Mouse (Mus musculus) T-helper 1 cell (primary cell): ENCODE measurements around the gene Rasgrp2.

Experiments used
- in situ Hi-C: fragments of 300-600 bp; cut with MboI, MseI; formaldehyde crosslinking; loops from one replicate; pipeline ENCODE4 v1.15.1; 2025; ENCODE audit warnings: high pct_unique_total_duplicates

Rasgrp2 gene

DNA sequence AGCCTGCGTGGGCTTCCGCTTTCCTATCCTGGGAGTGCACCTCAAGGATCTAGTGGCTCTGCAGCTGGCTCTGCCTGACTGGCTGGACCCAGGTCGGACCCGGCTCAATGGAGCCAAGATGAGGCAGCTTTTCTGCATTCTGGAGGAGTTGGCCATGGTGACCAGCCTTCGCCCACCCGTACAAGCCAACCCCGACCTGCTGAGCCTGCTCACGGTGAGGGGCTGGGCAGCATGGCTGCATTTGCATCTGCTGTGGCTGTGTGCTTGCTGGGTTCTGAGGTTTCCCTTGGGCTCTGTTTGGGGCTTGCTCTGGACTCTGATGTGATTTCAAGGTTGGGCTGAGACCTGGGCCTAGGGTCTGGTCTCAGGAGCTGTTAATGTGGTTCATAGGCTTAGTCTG lies 8.0 kb downstream of the Rasgrp2 start:
- in situ Hi-C loops = loop anchor here (25.0 kb wide), 1 partner anchor 430 kb away; the partner anchor contains the start of gene Rps6ka4

DNA sequence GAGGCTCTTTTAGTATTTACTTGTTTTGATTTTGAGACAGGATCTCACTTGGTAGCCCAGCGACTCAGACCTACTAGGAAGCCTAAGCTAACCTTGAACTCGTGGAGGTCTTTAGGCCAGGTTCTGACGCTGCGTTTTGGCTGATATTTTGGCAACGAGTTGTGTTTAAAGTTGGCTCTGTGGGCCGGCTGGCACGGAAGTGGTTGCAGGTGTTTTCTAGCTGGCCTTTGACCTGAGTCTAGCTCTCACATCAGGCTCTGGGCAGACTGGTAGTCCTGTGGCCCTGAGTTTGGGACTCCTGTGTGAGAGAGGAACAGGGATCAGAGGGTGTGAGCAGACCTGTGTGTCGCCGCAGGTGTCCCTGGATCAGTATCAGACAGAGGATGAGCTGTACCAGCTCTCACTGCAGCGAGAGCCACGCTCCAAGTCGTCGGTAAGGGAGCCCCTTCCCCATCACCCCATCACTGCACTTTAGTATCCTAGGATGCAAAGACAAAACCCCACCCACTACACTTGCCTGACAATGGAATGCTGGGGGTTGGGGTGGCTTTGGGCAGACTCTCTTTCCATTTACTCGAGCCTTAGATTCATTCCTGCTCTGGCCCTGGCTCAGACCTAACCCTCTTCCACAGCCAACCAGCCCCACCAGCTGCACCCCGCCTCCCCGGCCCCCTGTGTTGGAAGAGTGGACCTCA lies 8.8 kb downstream of the Rasgrp2 start:
- in situ Hi-C loops = loop anchor here (25.0 kb wide), 1 partner anchor 429 kb away; the partner anchor contains the start of gene Rps6ka4

- in situ Hi-C loops = loop anchor here (25.0 kb wide), 1 partner anchor 429 kb away; the partner anchor contains the start of gene Rps6ka4
Observed at GRCm38 (mm10) chr19:6408749-6409148, 9.6 kb downstream of the Rasgrp2 start.

DNA sequence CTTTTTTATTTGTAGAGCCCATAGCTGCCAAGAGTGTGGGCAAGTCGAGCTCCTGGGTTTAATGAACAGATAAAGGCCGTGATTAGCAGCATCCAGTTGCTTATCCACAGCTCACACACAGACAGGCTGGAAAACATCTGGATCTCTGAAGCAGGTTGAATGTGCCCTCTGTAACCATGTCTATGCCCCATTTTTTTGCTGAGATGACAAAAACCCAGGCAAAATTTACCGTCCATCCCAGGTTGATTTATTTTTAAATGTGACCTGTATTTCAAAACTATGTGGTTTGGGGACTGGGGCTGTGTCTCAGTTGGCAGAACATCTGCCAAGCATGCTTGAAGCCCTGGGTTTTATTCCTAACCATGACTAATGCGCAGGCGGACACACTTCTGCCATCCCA lies 10.0 kb downstream of the Rasgrp2 start:
- in situ Hi-C loops = loop anchor here (25.0 kb wide), 1 partner anchor 428 kb away; the partner anchor contains the start of gene Rps6ka4

GRCm38 (mm10) chr19:6409936-6410335 lies 10.8 kb downstream of the Rasgrp2 start:
- in situ Hi-C loops = loop anchor here (25.0 kb wide), 1 partner anchor 427 kb away; the partner anchor contains the start of gene Rps6ka4

DNA sequence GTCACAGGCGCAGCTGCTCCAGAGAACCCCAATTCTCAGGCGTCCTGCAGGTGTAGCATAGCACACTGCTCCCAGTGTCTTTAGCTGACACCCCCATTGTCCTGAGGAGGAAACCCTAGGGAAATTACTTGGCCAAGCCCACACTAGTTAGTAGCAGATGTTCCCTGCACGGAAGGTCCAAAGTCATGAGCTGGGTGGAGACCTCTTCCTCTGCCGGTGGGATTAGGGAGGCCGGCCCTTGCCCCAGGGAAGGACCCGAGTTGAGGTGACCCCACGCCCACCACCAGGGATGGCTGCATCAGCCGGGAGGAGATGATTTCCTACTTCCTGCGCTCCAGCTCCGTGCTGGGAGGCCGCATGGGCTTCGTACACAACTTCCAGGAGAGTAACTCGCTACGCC lies 13.7 kb downstream of the Rasgrp2 start:
- in situ Hi-C loops = loop anchor here (25.0 kb wide), 1 partner anchor 425 kb away; the partner anchor contains the start of gene Rps6ka4

GRCm38 (mm10) chr19:6415454-6415853 lies 16.3 kb downstream of the Rasgrp2 start:
- in situ Hi-C loops = loop anchor here (25.0 kb wide), 1 partner anchor 422 kb away; the partner anchor contains the start of gene Rps6ka4

DNA sequence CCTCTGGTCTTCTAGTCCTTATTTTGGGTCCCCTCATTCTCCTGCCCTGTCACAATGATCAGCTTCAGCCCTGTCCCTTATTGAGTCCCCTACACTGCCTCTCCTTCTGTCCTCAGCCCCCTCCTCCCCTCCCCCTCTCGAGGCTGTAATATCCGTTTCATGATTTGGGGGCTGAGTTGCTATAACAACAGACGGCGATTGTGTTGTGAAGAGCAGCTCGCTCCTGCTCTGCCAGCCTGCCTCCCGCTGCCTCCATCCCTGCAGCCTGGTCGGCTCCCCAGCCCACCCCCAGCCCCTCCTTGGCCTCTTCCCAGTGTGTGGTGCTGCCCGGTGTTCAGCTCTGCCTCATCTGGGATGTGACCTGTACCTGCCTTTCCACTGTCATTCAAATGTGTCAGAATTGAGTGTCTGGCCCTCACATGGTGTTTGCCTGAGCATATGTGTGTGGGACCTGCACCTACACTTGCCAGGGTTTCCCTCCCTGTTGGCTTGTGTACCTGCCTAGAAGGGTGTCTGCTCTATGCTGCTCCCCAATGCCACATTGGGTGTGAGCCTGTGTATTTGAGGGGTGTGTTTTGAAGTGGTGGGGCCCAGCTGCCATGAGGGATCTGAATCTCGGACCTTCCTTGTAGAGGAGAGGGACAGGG lies 17.1 kb downstream of the Rasgrp2 start:
- in situ Hi-C loops = loop anchor here (25.0 kb wide), 1 partner anchor 421 kb away; the partner anchor contains the start of gene Rps6ka4

DNA sequence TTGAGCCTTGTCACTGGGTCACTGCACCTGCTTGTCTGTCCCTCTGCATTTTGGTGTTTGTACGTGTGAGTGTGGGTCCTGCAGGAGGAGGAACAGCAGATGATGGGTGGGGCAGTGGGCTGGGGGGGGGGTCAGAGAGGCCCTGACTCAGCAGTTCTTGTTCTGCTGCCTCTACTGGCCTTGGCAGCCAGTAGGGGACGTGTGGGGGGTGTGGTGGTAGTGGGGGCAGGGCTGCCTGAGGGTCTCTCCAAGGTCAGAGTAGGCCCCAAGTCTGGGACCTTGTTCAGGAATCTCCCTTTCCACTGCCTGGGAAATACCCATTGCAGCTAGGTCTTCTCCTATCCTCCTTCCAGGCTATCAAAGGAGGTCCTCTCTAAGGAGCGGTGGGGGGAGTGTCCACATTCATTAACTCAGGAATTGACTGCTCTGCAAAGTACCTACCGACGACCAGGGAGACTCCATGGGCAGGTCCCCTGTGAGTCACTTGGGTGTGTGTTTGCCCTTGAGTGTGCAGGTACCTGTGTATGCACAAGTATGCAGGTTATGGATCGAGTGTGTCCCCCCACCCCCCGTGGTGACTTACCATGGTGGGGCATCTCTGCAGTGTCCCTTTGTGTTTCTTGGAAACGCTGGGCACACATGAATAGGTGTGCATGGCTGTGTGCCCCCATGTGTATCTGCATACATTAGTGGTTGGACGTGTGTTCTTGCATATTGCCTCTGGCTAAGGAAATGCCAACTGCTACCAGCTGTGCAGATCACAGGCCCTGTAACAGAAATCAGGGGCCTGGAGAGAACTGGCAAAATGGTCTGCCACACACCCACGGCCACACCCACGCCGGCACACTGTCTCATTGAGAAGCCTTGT lies 18.0 kb downstream of the Rasgrp2 start:
- in situ Hi-C loops = loop anchor here (25.0 kb wide), 1 partner anchor 420 kb away; the partner anchor contains the start of gene Rps6ka4

- in situ Hi-C loops = loop anchor here (25.0 kb wide), 1 partner anchor 419 kb away; the partner anchor contains the start of gene Rps6ka4
Observed at GRCm38 (mm10) chr19:6418233-6418879, 19.2 kb downstream of the Rasgrp2 start, which contains the start of gene Nrxn2. TSS of gene Nrxn2 (plus strand) at chr19:6418731.

DNA sequence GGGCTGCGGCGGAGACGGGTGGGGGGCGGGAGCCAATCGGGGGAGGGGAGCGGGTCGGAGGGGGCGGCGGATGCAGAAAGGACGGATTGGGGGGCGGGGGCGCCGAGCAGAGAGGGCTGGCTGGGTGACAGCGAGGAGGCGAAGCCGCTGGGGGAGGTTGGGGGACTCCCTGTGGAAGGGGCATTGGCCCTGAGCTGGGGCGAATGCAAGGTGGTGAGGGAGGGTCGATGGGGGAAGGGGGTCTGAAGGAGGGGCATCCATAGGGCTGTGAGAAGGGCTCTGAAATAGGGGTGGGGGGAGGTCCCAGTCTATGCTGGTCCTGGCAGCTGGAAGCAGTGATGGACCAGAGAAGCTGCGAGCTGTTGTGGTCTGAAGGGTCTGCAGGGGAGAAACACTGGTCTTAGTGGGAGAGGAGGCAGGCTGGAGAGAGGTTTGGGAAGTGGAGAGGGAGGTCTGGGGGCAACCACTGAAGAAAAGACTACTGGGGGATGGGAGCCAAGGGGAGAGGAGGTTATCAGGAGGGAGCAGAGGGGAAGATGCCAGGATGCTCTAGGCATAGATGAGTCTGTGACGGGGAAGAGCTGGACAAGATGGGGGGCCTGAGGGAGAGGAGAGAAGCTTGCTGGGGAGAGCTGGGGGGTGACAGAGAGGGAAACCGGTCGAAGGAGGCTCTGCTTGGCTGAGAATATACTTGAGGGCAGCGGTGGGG lies 20.0 kb downstream of the Rasgrp2 start:
- in situ Hi-C loops = loop anchor here (25.0 kb wide), 1 partner anchor 418 kb away; the partner anchor contains the start of gene Rps6ka4

- in situ Hi-C loops = loop anchor here (25.0 kb wide), 1 partner anchor 417 kb away; the partner anchor contains the start of gene Rps6ka4
Observed at GRCm38 (mm10) chr19:6419805-6420310, 20.7 kb downstream of the Rasgrp2 start.

GRCm38 (mm10) chr19:6420481-6421210 lies 21.5 kb downstream of the Rasgrp2 start:
- in situ Hi-C loops = loop anchor here (25.0 kb wide), 1 partner anchor 417 kb away; the partner anchor contains the start of gene Rps6ka4

DNA sequence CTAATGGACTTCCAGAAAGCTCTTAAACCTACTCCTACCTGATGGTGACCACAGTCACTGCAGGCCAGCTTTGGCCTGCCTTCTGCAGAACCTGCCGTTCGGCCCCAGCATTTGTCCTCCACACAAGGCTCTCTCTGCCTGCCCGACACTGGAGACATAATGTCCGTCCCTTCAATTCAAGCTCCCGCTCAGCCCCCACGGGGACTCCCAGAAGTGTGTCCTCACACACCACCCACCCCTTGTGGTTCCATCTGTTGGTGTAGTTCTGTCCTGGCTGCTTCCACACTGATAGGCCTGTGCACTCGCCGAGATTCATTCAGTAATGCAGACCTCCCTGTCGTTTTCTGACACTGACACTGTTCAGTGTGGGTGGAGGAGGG lies 22.1 kb downstream of the Rasgrp2 start:
- in situ Hi-C loops = loop anchor here (25.0 kb wide), 1 partner anchor 416 kb away; the partner anchor contains the start of gene Rps6ka4

GRCm38 (mm10) chr19:6422014-6422413 lies 22.9 kb downstream of the Rasgrp2 start:
- in situ Hi-C loops = loop anchor here (25.0 kb wide), 1 partner anchor 415 kb away; the partner anchor contains the start of gene Rps6ka4

GRCm38 (mm10) chr19:6423241-6423640 lies 24.1 kb downstream of the Rasgrp2 start:
- in situ Hi-C loops = loop anchor here (25.0 kb wide), 1 partner anchor 414 kb away; the partner anchor contains the start of gene Rps6ka4

GRCm38 (mm10) chr19:6424137-6424881 lies 25.2 kb downstream of the Rasgrp2 start:
- in situ Hi-C loops = loop anchor here (25.0 kb wide), 1 partner anchor 413 kb away; the partner anchor contains the start of gene Rps6ka4

- in situ Hi-C loops = no loop called here
Observed at GRCm38 (mm10) chr19:6425595-6425994, 26.5 kb downstream of the Rasgrp2 start.
